Mouse (Mus musculus): ENCODE measurements around the gene Lpp.

The Lpp gene

GRCm38 (mm10) chr16:24474781-24475180 lies 81.5 kb downstream of the Lpp start:
- no peak for DNase-seq

- DNase-seq: no peak
These were observed 82.1 kb downstream of the Lpp start for GRCm38 (mm10) chr16:24475305-24475947.

- DNase-seq: no peak
These were observed 83.6 kb downstream of the Lpp start for GRCm38 (mm10) chr16:24476911-24477401.

- DNase-seq: no peak
These were observed 84.7 kb downstream of the Lpp start for GRCm38 (mm10) chr16:24478006-24478405.

DNA sequence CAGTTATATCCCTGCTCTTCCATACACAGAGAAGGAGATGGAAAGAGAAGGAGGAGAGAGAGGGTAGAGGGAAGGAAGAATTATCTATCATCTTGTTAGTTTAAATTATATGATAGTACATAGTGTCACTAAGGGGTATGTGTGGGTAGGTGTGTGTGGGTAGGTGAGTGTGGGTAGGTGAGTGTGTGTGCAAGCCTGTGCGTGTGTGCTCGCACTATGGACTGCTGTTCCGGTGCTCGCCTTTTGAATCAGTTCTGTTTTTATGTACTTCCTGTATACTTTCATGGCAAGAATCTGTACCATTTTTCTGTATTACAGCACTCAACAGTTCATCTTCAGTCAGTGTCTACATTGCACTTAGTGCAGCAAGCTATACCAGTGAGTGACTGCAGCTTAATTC lies 85.5 kb downstream of the Lpp start:
- no peak for DNase-seq

- DNase-seq: no peak
These were observed 89.3 kb downstream of the Lpp start for GRCm38 (mm10) chr16:24482648-24483047.

DNA sequence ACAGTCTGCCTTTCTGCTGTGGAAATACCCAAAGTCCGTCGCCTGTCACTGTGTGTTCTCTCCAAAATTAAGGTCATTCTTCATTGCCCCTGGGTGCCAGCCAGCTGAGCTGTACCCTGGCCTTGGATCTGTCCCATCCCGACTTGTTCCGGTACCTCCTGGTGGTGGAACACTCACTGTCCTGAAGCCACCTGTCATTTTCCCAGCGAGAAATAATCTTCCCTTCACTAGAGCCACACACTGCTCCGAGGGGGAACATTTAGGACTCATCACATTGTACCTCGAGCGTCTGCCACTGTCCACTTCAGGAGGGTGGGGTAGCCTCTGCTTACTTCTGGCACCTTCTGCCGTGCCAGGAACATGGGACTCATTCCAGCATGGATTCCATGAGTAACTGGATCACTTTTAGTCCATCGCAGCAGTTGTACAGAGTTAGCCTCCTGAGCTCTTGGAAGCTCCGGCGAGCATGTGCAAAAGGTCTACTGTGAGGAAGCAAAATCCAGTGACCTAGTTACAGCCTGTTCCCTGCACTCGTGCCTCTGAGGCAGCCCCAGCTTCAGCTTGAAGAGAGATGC lies 90.3 kb downstream of the Lpp start:
- DNase-seq: no peak

GRCm38 (mm10) chr16:24487782-24488241 lies 94.5 kb downstream of the Lpp start:
- DNase-seq: no peak

GRCm38 (mm10) chr16:24489516-24490285 lies 96.4 kb downstream of the Lpp start:
- DNase-seq: no peak

DNA sequence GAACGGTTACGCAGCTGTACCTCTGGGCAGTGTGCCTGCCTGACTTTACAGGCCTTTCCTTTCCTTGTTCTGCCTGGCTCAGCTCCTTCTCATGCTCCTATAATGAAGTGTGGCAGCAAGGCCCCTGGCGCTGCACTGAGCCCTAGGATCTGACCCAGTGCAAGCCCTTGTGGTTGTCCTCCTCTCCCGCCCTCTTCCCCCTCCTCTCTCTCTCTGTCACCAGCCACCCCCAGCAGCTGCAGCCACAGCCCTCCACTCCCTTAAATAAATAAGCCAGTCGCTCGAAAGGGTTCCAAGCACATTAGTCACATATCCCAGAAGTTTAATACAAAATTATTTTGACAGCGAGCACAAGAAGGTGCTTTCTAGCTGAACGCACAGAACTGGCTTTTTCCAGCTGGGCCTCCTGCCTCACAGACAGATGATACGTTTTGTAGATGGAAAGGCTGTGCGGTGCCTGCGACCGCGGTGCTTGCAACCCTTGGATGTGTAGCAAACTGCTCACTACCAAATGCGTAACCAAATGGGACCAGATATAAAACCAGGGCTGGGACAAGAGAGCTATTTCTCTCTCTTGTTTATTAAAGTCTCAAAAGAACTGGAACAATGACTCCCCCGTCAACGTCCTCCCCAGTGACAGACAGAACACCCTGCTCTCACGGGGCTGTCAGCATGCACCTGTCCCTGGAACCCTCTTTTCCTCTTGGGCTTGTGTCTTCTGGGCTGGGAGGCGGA lies 97.6 kb downstream of the Lpp start:
- DNase-seq: peak; percentile 56

DNA sequence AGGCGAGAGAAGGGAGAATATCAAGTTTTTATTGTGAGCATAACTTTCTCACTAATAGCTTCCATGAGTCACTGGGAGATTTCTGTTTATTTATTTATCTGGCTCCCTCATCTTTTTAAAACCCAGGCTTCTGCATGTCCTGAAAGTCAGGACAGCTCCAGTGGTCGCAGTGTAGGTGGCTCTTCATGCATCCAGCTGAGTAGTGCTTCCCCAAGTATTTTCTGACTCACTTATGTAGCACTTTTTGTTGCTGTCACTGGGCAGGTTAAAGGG lies 98.1 kb downstream of the Lpp start:
- no peak for DNase-seq

DNA sequence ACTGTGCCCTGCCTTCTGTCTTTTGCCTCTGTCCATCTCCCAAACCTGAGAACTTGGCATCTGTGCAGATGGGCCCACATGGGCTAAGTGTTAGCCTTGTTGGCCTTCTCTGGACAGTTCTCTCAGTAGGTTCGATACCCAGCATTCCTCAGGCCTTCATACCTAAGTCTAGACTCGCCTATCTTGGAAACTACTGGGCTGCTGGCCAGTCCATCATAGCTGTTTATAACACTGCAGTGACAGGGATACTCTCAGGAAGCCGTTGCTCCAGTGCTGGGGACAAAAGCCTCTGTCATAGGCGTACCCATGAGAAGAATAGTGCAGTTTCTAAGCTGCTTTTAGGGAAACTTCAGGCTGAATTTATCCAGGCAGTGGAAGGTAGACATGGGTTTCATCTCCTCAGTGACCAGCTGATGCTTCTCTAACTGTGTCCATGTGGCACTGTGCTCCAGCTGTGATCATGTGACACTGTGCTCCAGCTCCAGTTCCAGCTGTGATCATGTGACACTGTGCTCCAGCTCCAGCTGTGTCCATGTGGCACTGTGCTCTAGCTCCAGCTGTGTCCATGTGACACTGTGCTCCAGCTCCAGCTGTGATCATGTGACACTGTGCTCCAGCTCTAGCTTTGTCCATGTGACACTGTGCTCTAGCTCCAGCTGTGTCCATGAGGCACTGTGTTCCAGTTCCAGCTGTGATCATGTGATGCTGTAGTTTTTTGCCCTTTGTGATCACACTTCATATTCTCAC lies 99.1 kb downstream of the Lpp start:
- DNase-seq: no peak

GRCm38 (mm10) chr16:24494531-24494930 lies 101.2 kb downstream of the Lpp start:
- DNase-seq: peak; percentile 38

GRCm38 (mm10) chr16:24495461-24495860 lies 102.2 kb downstream of the Lpp start:
- DNase-seq: no peak

DNA sequence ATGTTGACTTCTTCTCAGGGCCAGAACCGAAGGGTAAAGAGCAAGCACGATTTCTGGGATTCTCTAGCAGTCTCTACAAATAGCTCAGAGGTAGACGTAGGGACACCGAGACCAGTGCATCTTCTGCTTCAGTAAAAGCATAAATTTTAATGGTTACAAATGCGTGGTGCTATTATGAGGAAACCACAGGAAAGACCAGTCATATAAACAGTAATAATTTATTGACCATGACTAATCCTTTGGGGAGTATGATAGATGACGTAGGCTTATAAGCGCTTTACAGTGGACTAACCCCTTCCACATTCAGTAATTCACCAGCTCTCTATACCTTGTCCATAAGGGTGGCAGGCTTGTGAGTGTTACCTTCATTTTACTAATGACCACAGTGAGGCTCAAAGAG lies 103.3 kb downstream of the Lpp start:
- no peak for DNase-seq

- DNase-seq: no peak
These were observed 104.1 kb downstream of the Lpp start for GRCm38 (mm10) chr16:24497413-24497812.

GRCm38 (mm10) chr16:24498103-24498659 lies 104.9 kb downstream of the Lpp start:
- no peak for DNase-seq

DNA sequence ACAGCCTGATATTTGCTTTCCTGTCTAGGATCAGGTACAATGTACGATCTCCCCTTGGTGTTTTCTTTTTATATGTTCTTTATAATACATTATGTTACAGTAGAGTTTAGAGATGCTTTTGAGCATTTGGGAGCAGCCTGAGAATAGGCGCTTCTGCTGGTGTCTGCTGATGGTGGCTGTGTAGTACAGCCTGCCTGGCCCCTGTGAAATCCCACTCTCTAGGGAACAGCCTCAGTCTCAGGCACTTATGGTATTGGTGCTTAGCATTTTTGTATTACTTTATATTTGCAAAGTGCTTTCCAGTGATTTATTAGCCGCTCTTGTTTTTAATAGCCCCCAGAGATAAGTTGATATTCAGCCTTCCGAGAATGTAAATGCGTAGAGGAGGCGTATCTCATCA lies 107.9 kb downstream of the Lpp start:
- DNase-seq: no peak

GRCm38 (mm10) chr16:24501628-24502294 lies 108.5 kb downstream of the Lpp start:
- no peak for DNase-seq

DNA sequence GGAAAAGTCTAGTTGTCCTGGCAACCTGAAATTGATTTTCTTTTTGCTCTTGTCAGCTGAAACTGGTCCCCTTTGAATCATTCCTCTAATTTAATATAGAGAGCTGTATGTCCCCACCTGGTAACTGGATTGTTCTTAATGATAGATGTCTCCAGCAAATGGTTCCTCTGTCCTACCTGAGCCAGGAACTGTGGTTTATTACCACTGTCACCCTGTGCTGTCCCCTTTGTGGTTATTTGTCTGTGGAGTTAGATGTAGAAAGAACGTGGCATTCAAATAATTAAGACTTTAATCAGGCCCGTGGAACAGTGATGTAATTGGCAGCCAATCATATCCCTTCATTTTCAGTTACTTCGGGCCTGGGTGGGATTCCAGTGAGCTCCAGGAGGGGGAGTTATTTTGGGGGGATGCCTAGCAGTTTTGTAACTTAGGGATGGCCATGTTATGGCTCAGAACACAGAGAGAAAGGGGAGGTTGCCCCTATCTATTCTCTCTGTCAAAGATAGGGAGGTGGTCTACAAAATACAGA lies 109.1 kb downstream of the Lpp start:
- DNase-seq: no peak

GRCm38 (mm10) chr16:24504838-24505605 lies 111.7 kb downstream of the Lpp start:
- DNase-seq: no peak

Measured in embryo, embryonic 11 days (tissue).